Mouse (Mus musculus) heart, postnatal 14 days (tissue): Measurements from ENCODE around the gene Slc1a2. TPM values are rescaled to one million over a fixed set of nuclear protein-coding genes. Genes with fewer than 3 reads are reported as not detected.
A peak's percentile ranks its signal among the peaks of the same experiment; 100 is the strongest.

Source experiments
- DNase-seq, 2 experiments: peaks; one replicate each; pipeline ENCODE4 v3.0.0; 2021 to 2022
- intact Hi-C: fragments of 180-260 bp; cut with DNase I; formaldehyde crosslinking; loops from one replicate; pipeline ENCODE4 v1.15.1; 2025
- total RNA-seq, 2 experiments: library from RNA; stranded (reverse); gene quantifications; 2 replicates each; pipeline ENCODE4 v1.2.3; 2021

Slc1a2 gene
- total RNA-seq, 2 experiments from 2014 or later = 0.10 to 0.45 TPM

- intact Hi-C loops = loop anchor here (2.0 kb wide), 3 partner anchors 119 to 257 kb away; no protein-coding TSS in a partner anchor
- DNase-seq = no peak
Measured at GRCm38 (mm10) chr2:102805761-102806496, 147.5 kb downstream of the Slc1a2 start.

- intact Hi-C loops = no loop called here
- no peak for DNase-seq
Measured at GRCm38 (mm10) chr2:102807633-102808032, 149.2 kb downstream of the Slc1a2 start.

GRCm38 (mm10) chr2:102809436-102809835, 151.0 kb downstream of the Slc1a2 start:
- intact Hi-C loops = no loop called here
- DNase-seq = no peak

DNA sequence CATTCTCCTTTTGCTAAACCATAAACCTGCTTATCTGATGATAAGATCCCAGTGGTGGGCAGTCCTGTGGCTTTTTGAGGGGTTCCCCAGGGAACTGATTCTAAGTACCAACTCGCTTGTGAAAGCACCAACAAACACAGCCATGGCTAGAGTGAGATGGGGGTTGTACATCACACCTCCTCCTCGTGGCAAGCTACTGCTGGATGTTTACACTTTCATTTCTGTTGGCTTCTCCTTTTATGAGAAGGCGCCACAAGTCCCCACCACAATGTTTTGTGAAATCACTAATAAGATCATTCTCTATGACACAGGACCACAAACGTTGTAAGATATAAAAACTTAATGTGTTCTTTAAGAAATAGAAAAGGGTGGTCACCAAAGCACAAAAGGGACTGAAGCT, 154.3 kb downstream of the Slc1a2 start:
- intact Hi-C loops = no loop called here
- no peak for DNase-seq

- intact Hi-C loops = no loop called here
- DNase-seq = no peak
Measured at GRCm38 (mm10) chr2:102815289-102815809, 156.9 kb downstream of the Slc1a2 start.

DNA sequence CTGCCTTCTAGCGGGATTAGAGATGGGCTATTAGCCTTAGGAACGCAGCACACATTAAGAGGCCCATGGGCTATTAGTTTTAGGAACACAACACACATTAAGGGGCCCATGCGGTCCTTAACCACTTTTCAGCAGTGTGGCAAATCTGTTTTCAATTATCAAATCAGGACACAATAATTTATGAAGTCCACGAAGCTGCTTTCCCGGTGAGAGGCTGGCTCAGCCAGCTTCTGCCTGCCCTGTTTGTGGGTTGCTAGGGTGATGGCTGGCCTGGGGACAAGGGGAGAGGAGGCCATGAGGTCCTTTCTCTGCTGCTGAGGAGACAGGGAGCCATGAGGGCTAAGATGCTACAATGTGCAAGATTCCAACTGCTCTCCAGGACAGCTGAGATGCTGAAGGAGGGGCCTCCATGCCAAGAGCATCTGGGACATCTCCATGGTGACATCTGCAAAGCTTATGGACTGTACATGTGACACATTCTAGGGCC, 161.8 kb downstream of the Slc1a2 start:
- DNase-seq = peak in 1 of 2 experiments; percentile 2
- intact Hi-C loops = no loop called here

DNA sequence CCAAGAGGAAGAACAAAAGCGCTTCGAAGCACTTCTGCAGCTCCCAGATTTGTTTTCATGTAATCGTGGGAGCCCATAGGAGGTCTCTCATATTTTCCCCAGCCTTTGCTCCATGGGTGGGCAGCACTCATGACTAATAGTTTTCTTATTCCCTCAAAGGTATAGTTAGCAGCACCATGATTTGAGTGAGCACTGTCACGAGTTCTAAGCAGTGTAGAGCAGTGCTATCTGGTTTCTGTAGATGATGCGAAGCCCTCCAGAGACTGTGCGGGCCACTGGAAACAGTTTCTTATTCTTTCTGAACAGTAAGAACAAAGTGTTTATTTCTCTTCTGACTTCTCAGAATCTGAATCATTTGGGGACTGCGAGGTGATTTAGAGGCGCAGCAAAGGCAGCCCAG, 162.3 kb downstream of the Slc1a2 start:
- DNase-seq = no peak
- intact Hi-C loops = no loop called here

- no peak for DNase-seq
- intact Hi-C loops = no loop called here
Measured at GRCm38 (mm10) chr2:102822036-102822435, 163.6 kb downstream of the Slc1a2 start.

DNA sequence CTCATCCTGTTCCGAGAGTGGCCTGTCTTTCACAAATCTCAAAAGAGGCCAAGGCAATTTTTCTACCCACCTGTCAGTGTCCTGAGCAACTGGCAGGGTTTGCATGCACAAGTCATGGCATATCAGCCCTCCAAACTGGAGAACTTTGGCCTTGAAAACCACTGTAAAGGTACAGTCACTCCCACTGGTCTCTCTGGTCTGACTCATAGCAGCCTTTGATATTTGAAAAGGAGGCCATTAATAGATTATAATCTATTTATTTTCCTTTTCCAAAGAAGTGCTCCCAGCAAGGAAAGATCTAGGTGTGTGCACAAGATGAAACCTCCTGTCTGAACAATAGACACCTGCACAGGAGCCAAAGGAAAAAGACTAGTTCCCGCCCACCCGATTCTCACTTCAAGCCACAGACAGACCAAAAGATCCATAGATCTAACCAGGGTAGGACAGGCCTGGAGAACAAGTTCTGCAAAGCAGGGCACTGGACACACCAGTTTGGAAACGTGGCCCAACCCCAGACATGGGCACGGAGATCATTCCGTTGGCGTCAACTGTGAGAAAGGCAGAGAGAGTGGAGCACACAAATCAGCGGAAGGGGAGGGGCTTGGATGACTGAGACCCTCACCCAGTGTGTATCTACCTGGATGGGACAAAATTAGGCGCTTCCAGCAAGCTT, 167.6 kb downstream of the Slc1a2 start:
- intact Hi-C loops = no loop called here
- DNase-seq = no peak

GRCm38 (mm10) chr2:102827841-102828240, 169.4 kb downstream of the Slc1a2 start:
- DNase-seq = no peak
- intact Hi-C loops = no loop called here

- DNase-seq = no peak
- intact Hi-C loops = no loop called here
Measured at GRCm38 (mm10) chr2:102828381-102828780, 169.9 kb downstream of the Slc1a2 start.

GRCm38 (mm10) chr2:102829201-102829600, 170.7 kb downstream of the Slc1a2 start:
- DNase-seq = peak; percentile 69 to 84
- intact Hi-C loops = no loop called here

DNA sequence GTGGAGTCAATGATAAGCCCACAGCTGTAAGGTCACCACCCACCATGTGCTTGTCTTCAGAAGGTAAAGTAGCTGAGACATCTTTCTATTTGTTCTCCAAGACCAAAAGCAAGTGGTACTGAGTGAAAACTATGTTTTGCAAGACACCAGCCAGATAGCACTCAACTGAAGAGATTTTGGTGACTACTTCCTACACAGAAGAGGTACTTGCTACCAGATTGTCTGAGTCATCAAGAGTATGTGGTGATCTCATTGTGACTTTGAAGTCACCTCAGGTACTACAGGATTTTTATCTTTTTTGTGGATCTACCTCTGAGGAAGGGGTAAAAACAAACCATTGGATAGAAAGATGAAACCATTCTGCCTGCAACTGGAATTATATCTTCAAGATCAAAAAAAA, 173.1 kb downstream of the Slc1a2 start:
- intact Hi-C loops = no loop called here
- DNase-seq = no peak

DNA sequence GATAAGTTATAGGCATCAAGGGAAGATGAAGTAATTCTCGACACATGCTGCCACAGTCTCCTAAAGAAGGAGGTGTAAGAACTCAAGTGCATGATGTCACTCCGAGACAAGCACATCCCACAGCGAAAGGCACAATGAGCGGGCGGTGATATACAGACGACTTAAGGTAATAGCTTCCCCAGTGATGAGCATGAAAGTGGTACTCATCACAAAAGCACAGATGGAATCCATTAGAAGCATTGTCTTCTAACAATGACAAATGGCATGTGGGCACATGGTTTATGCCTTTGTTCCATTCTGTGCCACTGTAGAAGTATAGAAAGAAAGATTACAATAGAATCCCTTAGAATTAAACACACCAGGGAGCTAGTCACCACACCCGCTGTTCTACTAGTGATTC, 179.7 kb downstream of the Slc1a2 start:
- intact Hi-C loops = no loop called here

More for the DNA sequence above, 179.7 kb downstream of the Slc1a2 start:
- no peak for DNase-seq

Other genes with a start within 250 kb of the Slc1a2 start
- gene Fjx1, start 206.2 kb upstream of the Slc1a2 start, total RNA-seq = 1 to 10 TPM in 1 of 2 experiments, under 1 TPM in 1; 0.98 to 1.1 TPM
- gene Pamr1, start 108.6 kb upstream of the Slc1a2 start, total RNA-seq = 1 to 10 TPM; 4.6 to 6.0 TPM
- 10 to 100 TPM; 13.5 to 15.0 TPM for gene Cd44, start 243.0 kb downstream of the Slc1a2 start, total RNA-seq